Mouse (Mus musculus) retina, postnatal 7 days (tissue): ENCODE results near the gene Ebf1.

Experiments
- DNase-seq: peaks from one replicate; pipeline ENCODE4 v3.0.0-alpha.2; 2012; ENCODE audit warnings: low read depth, low spot score

The Ebf1 gene

GRCm38 (mm10) chr11:44619131-44619886 is 2.2 kb downstream of the Ebf1 start:
- no peak for DNase-seq

GRCm38 (mm10) chr11:44619887-44620693 is 3.0 kb downstream of the Ebf1 start:
- DNase-seq: no peak

- no peak for DNase-seq
These were observed 3.8 kb downstream of the Ebf1 start for GRCm38 (mm10) chr11:44620694-44621446.

- DNase-seq: no peak
These were observed 4.5 kb downstream of the Ebf1 start for GRCm38 (mm10) chr11:44621615-44622014.

GRCm38 (mm10) chr11:44622023-44622731 is 5.1 kb downstream of the Ebf1 start:
- no peak for DNase-seq

GRCm38 (mm10) chr11:44624564-44624963 is 7.4 kb downstream of the Ebf1 start:
- DNase-seq: no peak

GRCm38 (mm10) chr11:44626065-44626464 is 8.9 kb downstream of the Ebf1 start:
- no peak for DNase-seq

GRCm38 (mm10) chr11:44628412-44628811 is 11.3 kb downstream of the Ebf1 start:
- DNase-seq: no peak

GRCm38 (mm10) chr11:44632064-44632968 is 15.2 kb downstream of the Ebf1 start:
- no peak for DNase-seq

- DNase-seq: no peak
These were observed 16.0 kb downstream of the Ebf1 start for GRCm38 (mm10) chr11:44633001-44633693.

- no peak for DNase-seq
These were observed 17.6 kb downstream of the Ebf1 start for GRCm38 (mm10) chr11:44634552-44635193.

GRCm38 (mm10) chr11:44636241-44636640 is 19.1 kb downstream of the Ebf1 start:
- no peak for DNase-seq

- DNase-seq: no peak
These were observed 21.2 kb downstream of the Ebf1 start for GRCm38 (mm10) chr11:44638193-44638754.

GRCm38 (mm10) chr11:44641496-44641895 is 24.4 kb downstream of the Ebf1 start:
- DNase-seq: no peak

- no peak for DNase-seq
These were observed 37.4 kb downstream of the Ebf1 start for GRCm38 (mm10) chr11:44654340-44655019.

GRCm38 (mm10) chr11:44655468-44655867 is 38.4 kb downstream of the Ebf1 start:
- DNase-seq: no peak

GRCm38 (mm10) chr11:44656916-44657315 is 39.8 kb downstream of the Ebf1 start:
- no peak for DNase-seq

- DNase-seq: no peak
These were observed 40.8 kb downstream of the Ebf1 start for GRCm38 (mm10) chr11:44657833-44658395.
